In genomic region chr12:4769333-4769723, GRCm38 (mm10) we compare ENCODE assay signal across 8 mouse cellular contexts. TPM values are rescaled to one million over a fixed set of nuclear protein-coding genes. Genes with fewer than 3 reads are reported as not detected.
DNase-seq lines count a peak whose midpoint lies in the region; ATAC-seq and TF ChIP-seq lines count a peak whose summit lies in the region.

No protein-coding gene starts in this region.

- H3K4me3 ChIP-seq in liver, adult 2 months (ENCODE audit: insufficient read depth, low read depth, low read length): peak overlapping the region; percentile 91
- peak overlapping the region; percentile 74 for H3K4me3 ChIP-seq in limb, embryonic 10.5 days
- peak overlapping the region; percentile 59 for H3K4me3 ChIP-seq in neural tube, embryonic 12.5 days

- DNase-seq in liver, adult 2 months (ENCODE audit: extremely low read depth, low read depth, low spot score): no peak
- no peak for DNase-seq in liver
- DNase-seq in limb, embryonic 10.5 days (ENCODE audit: low spot score): no peak
- DNase-seq in gastrocnemius, postnatal 14 days: no peak
- no peak for DNase-seq in left cerebral cortex, postnatal 4 days
- DNase-seq in adrenal gland, postnatal 4 days (ENCODE audit: low spot score in 2 of 2): no peak

- WGBS in liver, adult 2 months: 29% methylated on average over 13 of the region's 13 CpGs
- WGBS in limb, embryonic 10.5 days: 23% methylated on average over 13 of the region's 13 CpGs
- 20% methylated on average over 13 of the region's 13 CpGs for WGBS in neural tube, embryonic 12.5 days

- peak overlapping the region; percentile 28; the same call in 1 of the 2 replicates for H3K9ac ChIP-seq in liver, adult 2 months (ENCODE audit: low read depth, low read length)
- peak overlapping the region; percentile 77 for H3K9ac ChIP-seq in neural tube, embryonic 12.5 days

- ATAC-seq in erythroblast, adult 5-6 weeks (replicated peaks; ENCODE audit: low FRiP score, poor library complexity, severe bottlenecking): peak; percentile 42
- peak; percentile 46; the same call in 1 of the 2 replicates for ATAC-seq in neural tube, embryonic 12.5 days (ENCODE audit: low FRiP score, low read depth)

- peak overlapping the region; percentile 68 for H3K4me2 ChIP-seq in neural tube, embryonic 12.5 days (replicated peaks)

- H3K36me3 ChIP-seq in liver, adult 2 months (ENCODE audit: control insufficient read depth, insufficient read depth, low read length): no peaks in the 10 kb centered on the region
- H3K36me3 ChIP-seq in limb, embryonic 10.5 days: no peaks in the 10 kb centered on the region
- H3K36me3 ChIP-seq in neural tube, embryonic 12.5 days: no peaks in the 10 kb centered on the region

- no peaks in the 10 kb centered on the region for H3K27me3 ChIP-seq in liver, adult 2 months (ENCODE audit: control insufficient read depth, insufficient read depth, low read length)
- H3K27me3 ChIP-seq in limb, embryonic 10.5 days (ENCODE audit: low read depth, poor library complexity, severe bottlenecking): no peaks in the 10 kb centered on the region
- no peaks in the 10 kb centered on the region for H3K27me3 ChIP-seq in neural tube, embryonic 12.5 days (replicated peaks)

- TF ChIP-seq POLR2A in liver, adult 2 months (IDR thresholded peaks at IDR 0.05; ENCODE audit: extremely low read depth, insufficient read depth, low read length): no peak

- TF ChIP-seq CTCF in liver, adult 2 months (IDR thresholded peaks at IDR 0.05; ENCODE audit: low read depth, low read length): no peak

- H3K27ac ChIP-seq in liver, adult 2 months (replicated peaks; ENCODE audit: insufficient read depth, low read depth, low read length): peak overlapping the region; percentile 11; the same call in 1 of the 2 replicates
- H3K27ac ChIP-seq in limb, embryonic 10.5 days: peak overlapping the region; percentile 95
- H3K27ac ChIP-seq in neural tube, embryonic 12.5 days: no peak overlapping the region

- H3K9me3 ChIP-seq in limb, embryonic 10.5 days (replicated peaks): no peaks in the 10 kb centered on the region
- H3K9me3 ChIP-seq in neural tube, embryonic 12.5 days: no peaks in the 10 kb centered on the region

- H3K4me1 ChIP-seq in liver, adult 2 months (ENCODE audit: control insufficient read depth, insufficient read depth, low read length): peaks cover 2% of the 10 kb centered on the region; the same call in 1 of the 2 replicates
- H3K4me1 ChIP-seq in limb, embryonic 10.5 days: peaks cover 5% of the 10 kb centered on the region; the same call in 1 of the 2 replicates
- no peaks in the 10 kb centered on the region for H3K4me1 ChIP-seq in neural tube, embryonic 12.5 days

- intact Hi-C loops in gastrocnemius, postnatal 14 days (cut with DNase I; ENCODE audit: low total_unique reads): loop anchor here (10.0 kb wide), 1 partner anchor 75 kb away; no protein-coding TSS in a partner anchor
- intact Hi-C loops in left cerebral cortex, postnatal 4 days (cut with DNase I): no loop called here

- H3K79me2 ChIP-seq in liver, adult 2 months (ENCODE audit: control insufficient read depth, insufficient read depth, low read length): no peaks in the 10 kb centered on the region

RNA-seq across cellular contexts. Expression of gene Fam228b, which starts 0.3 kb away (rescaled TPM):
- 1.8 and 1.9 TPM in 2 replicates for total RNA-seq in liver, adult 2 months (2014; rRNA removed)
- 0.81 and 0.87 TPM in 2 replicates for polyA plus RNA-seq in liver, adult 2 months (2012; rRNA removed)
- total RNA-seq in erythroblast, adult 5-6 weeks (2015; ENCODE audit: low replicate concordance): not detected in 2 replicates
- not detected in 2 replicates for total RNA-seq in erythroblast, adult 5-6 weeks (2017; ENCODE audit: low replicate concordance)
- polyA plus RNA-seq in limb, embryonic 10.5 days (2016; fragmentation: Nextera tagmentation; extraction: Ambion mirVana): 1.2 and 1.4 TPM in 2 replicates
- polyA plus RNA-seq in neural tube, embryonic 12.5 days (2016; fragmentation: Nextera tagmentation; extraction: Ambion mirVana): 3.1 and 3.3 TPM in 2 replicates
- 1 to 10 TPM; 3.5 to 3.6 TPM for total RNA-seq in gastrocnemius, postnatal 14 days (2021)
- 10 to 100 TPM; 16.0 to 21.1 TPM for total RNA-seq in left cerebral cortex, postnatal 4 days (2021)
- total RNA-seq in adrenal gland, postnatal 4 days (2021): 10 to 100 TPM; 13.2 to 14.1 TPM

RNA-seq across cellular contexts. Expression of gene Pfn4, which starts 0.5 kb away (rescaled TPM):
- 0.37 and 0.60 TPM in 2 replicates for total RNA-seq in liver, adult 2 months (2014; rRNA removed)
- polyA plus RNA-seq in liver, adult 2 months (2012; rRNA removed): 0.27 and 0.40 TPM in 2 replicates
- not detected in 2 replicates for total RNA-seq in erythroblast, adult 5-6 weeks (2015; ENCODE audit: low replicate concordance)
- 2.7 TPM in 1 of 2 replicates, not detected in the other for total RNA-seq in erythroblast, adult 5-6 weeks (2017; ENCODE audit: low replicate concordance)
- polyA plus RNA-seq in limb, embryonic 10.5 days (2016; fragmentation: Nextera tagmentation; extraction: Ambion mirVana): 1.0 and 1.9 TPM in 2 replicates
- 6.3 and 6.7 TPM in 2 replicates for polyA plus RNA-seq in neural tube, embryonic 12.5 days (2016; fragmentation: Nextera tagmentation; extraction: Ambion mirVana)
- total RNA-seq in gastrocnemius, postnatal 14 days (2021): 1 to 10 TPM in 1 of 2 experiments, under 1 TPM in 1; 0.86 to 1.6 TPM
- 10 to 100 TPM in 1 of 2 experiments, 1 to 10 TPM in 1; 9.6 to 10.6 TPM for total RNA-seq in left cerebral cortex, postnatal 4 days (2021)
- 1 to 10 TPM; 4.3 to 6.7 TPM for total RNA-seq in adrenal gland, postnatal 4 days (2021)

RNA-seq across cellular contexts. Expression of gene Fam228a, which starts 31.1 kb away (rescaled TPM):
- 0.28 and 0.67 TPM in 2 replicates for total RNA-seq in liver, adult 2 months (2014; rRNA removed)
- polyA plus RNA-seq in liver, adult 2 months (2012; rRNA removed): 0.15 and 0.17 TPM in 2 replicates
- total RNA-seq in erythroblast, adult 5-6 weeks (2015; ENCODE audit: low replicate concordance): not detected in 2 replicates
- total RNA-seq in erythroblast, adult 5-6 weeks (2017; ENCODE audit: low replicate concordance): 1.7 TPM in 1 of 2 replicates, not detected in the other
- 0.13 and 0.14 TPM in 2 replicates for polyA plus RNA-seq in limb, embryonic 10.5 days (2016; fragmentation: Nextera tagmentation; extraction: Ambion mirVana)
- 0.43 and 0.45 TPM in 2 replicates for polyA plus RNA-seq in neural tube, embryonic 12.5 days (2016; fragmentation: Nextera tagmentation; extraction: Ambion mirVana)
- under 1 TPM in 1 of 2 experiments, not detected in 1; 0.06 TPM for total RNA-seq in gastrocnemius, postnatal 14 days (2021)
- 1 to 10 TPM; 2.3 to 2.7 TPM for total RNA-seq in left cerebral cortex, postnatal 4 days (2021)
- total RNA-seq in adrenal gland, postnatal 4 days (2021): under 1 TPM; 0.34 to 0.39 TPM

RNA-seq across cellular contexts. Expression of gene Sf3b6, which starts 48.0 kb away (rescaled TPM):
- 64.2 and 67.3 TPM in 2 replicates for total RNA-seq in liver, adult 2 months (2014; rRNA removed)
- polyA plus RNA-seq in liver, adult 2 months (2012; rRNA removed): 14.3 and 24.2 TPM in 2 replicates
- 94.0 and 156 TPM in 2 replicates for total RNA-seq in erythroblast, adult 5-6 weeks (2015; ENCODE audit: low replicate concordance)
- 52.9 and 65.2 TPM in 2 replicates for total RNA-seq in erythroblast, adult 5-6 weeks (2017; ENCODE audit: low replicate concordance)
- polyA plus RNA-seq in limb, embryonic 10.5 days (2016; fragmentation: Nextera tagmentation; extraction: Ambion mirVana): 278 and 297 TPM in 2 replicates
- 305 and 338 TPM in 2 replicates for polyA plus RNA-seq in neural tube, embryonic 12.5 days (2016; fragmentation: Nextera tagmentation; extraction: Ambion mirVana)
- total RNA-seq in gastrocnemius, postnatal 14 days (2021): 10 to 100 TPM; 41.3 to 44.8 TPM
- total RNA-seq in left cerebral cortex, postnatal 4 days (2021): 100 to 1,000 TPM; 127 to 135 TPM
- 100 to 1,000 TPM; 133 to 140 TPM for total RNA-seq in adrenal gland, postnatal 4 days (2021)
